Mouse (Mus musculus): ENCODE data around the gene Kdm5c.

- TF ChIP-seq EP300 (IDR thresholded peaks at IDR 0.05) (no peak), CTCF (IDR thresholded peaks at IDR 0.05) (no peak)
Measured at GRCm38 (mm10) chrX:152235758-152236157, 2.9 kb downstream of the Kdm5c start.
